Mouse (Mus musculus): ENCODE data around the gene Mall. TPM values are rescaled to one million over a fixed set of nuclear protein-coding genes. Genes with fewer than 3 reads are reported as not detected.

Mall gene
- total and polyA plus RNA-seq, 2 experiments from 2014 or later: 0.39 to 0.93 TPM

- 41% methylated on average over 3 of the region's 3 CpGs for WGBS
- ATAC-seq (ENCODE audit: low FRiP score) (no peak), DNase-seq (ENCODE audit: low spot score) (no peak)
- Histone ChIP-seq H3K4me1 (ENCODE audit: insufficient read depth, low read length) (no peaks in the 10 kb centered on the region), H3K27me3 (ENCODE audit: insufficient read depth, low read length) (no peaks in the 10 kb centered on the region), H3K27ac (ENCODE audit: low read depth, low read length) (no peak overlapping the region), H3K36me3 (ENCODE audit: insufficient read depth, low read length) (no peaks in the 10 kb centered on the region), H3K9me3 (ENCODE audit: low read length) (no peaks in the 10 kb centered on the region), H3K9ac (replicated peaks; ENCODE audit: low read length, poor library complexity, severe bottlenecking) (no peak overlapping the region), H3K4me2 (ENCODE audit: low read depth, low read length, poor library complexity, severe bottlenecking) (no peak overlapping the region), H3K4me3 (ENCODE audit: low read depth, low read length) (no peak overlapping the region)
- no peak for TF ChIP-seq CTCF (IDR thresholded peaks at IDR 0.05)
Measured at GRCm38 (mm10) chr2:127708060-127708459, 21.7 kb downstream of the Mall start.

GRCm38 (mm10) chr2:127705267-127705666 is 24.5 kb downstream of the Mall start:
- Histone ChIP-seq H3K9me3 (ENCODE audit: low read length) (no peaks in the 10 kb centered on the region), H3K4me2 (ENCODE audit: low read depth, low read length, poor library complexity, severe bottlenecking) (no peak overlapping the region), H3K4me1 (ENCODE audit: insufficient read depth, low read length) (no peaks in the 10 kb centered on the region), H3K4me3 (ENCODE audit: low read depth, low read length) (no peak overlapping the region), H3K27me3 (ENCODE audit: insufficient read depth, low read length) (no peaks in the 10 kb centered on the region), H3K27ac (ENCODE audit: low read depth, low read length) (no peak overlapping the region), H3K9ac (replicated peaks; ENCODE audit: low read length, poor library complexity, severe bottlenecking) (no peak overlapping the region), H3K36me3 (ENCODE audit: insufficient read depth, low read length) (no peaks in the 10 kb centered on the region)
- ATAC-seq (ENCODE audit: low FRiP score): no peak
- TF ChIP-seq CTCF (IDR thresholded peaks at IDR 0.05): no peak
- 72% methylated on average over 6 of the region's 6 CpGs for WGBS
- DNase-seq (ENCODE audit: low spot score): no peak

- no peak for TF ChIP-seq CTCF (IDR thresholded peaks at IDR 0.05)
- Histone ChIP-seq H3K4me3 (ENCODE audit: low read depth, low read length) (no peak overlapping the region), H3K27me3 (ENCODE audit: insufficient read depth, low read length) (no peaks in the 10 kb centered on the region), H3K4me2 (ENCODE audit: low read depth, low read length, poor library complexity, severe bottlenecking) (no peak overlapping the region), H3K27ac (ENCODE audit: low read depth, low read length) (no peak overlapping the region), H3K4me1 (ENCODE audit: insufficient read depth, low read length) (no peaks in the 10 kb centered on the region), H3K9me3 (ENCODE audit: low read length) (no peaks in the 10 kb centered on the region), H3K9ac (replicated peaks; ENCODE audit: low read length, poor library complexity, severe bottlenecking) (no peak overlapping the region), H3K36me3 (ENCODE audit: insufficient read depth, low read length) (no peaks in the 10 kb centered on the region)
- no peak for DNase-seq (ENCODE audit: low spot score)
- ATAC-seq (ENCODE audit: low FRiP score): no peak
- 90% methylated on average over 4 of the region's 4 CpGs for WGBS
Measured at GRCm38 (mm10) chr2:127689239-127689638, 40.5 kb downstream of the Mall start.

GRCm38 (mm10) chr2:127683687-127684331 is 45.9 kb downstream of the Mall start:
- H3K27ac ChIP-seq (ENCODE audit: low read depth, low read length): no peak overlapping the region
- peak; percentile 83 for DNase-seq (ENCODE audit: low spot score)
- no peaks in the 10 kb centered on the region for H3K36me3 ChIP-seq (ENCODE audit: insufficient read depth, low read length)
- peak; percentile 80 for TF ChIP-seq CTCF (IDR thresholded peaks at IDR 0.05)
- no peaks in the 10 kb centered on the region for H3K4me1 ChIP-seq (ENCODE audit: insufficient read depth, low read length)
- H3K9ac ChIP-seq (replicated peaks; ENCODE audit: low read length, poor library complexity, severe bottlenecking): no peak overlapping the region
- H3K4me2 ChIP-seq (ENCODE audit: low read depth, low read length, poor library complexity, severe bottlenecking): no peak overlapping the region
- ATAC-seq (ENCODE audit: low FRiP score): peak; percentile 89
- no peaks in the 10 kb centered on the region for H3K27me3 ChIP-seq (ENCODE audit: insufficient read depth, low read length)
- H3K4me3 ChIP-seq (ENCODE audit: low read depth, low read length): no peak overlapping the region
- 37% methylated on average over 12 of the region's 12 CpGs for WGBS
- no peaks in the 10 kb centered on the region for H3K9me3 ChIP-seq (ENCODE audit: low read length)

- Histone ChIP-seq H3K9ac (replicated peaks; ENCODE audit: low read length, poor library complexity, severe bottlenecking) (no peak overlapping the region), H3K27ac (ENCODE audit: low read depth, low read length) (no peak overlapping the region), H3K9me3 (ENCODE audit: low read length) (no peaks in the 10 kb centered on the region), H3K27me3 (ENCODE audit: insufficient read depth, low read length) (no peaks in the 10 kb centered on the region), H3K4me1 (ENCODE audit: insufficient read depth, low read length) (no peaks in the 10 kb centered on the region), H3K4me3 (ENCODE audit: low read depth, low read length) (no peak overlapping the region), H3K36me3 (ENCODE audit: insufficient read depth, low read length) (no peaks in the 10 kb centered on the region), H3K4me2 (ENCODE audit: low read depth, low read length, poor library complexity, severe bottlenecking) (no peak overlapping the region)
- peak; percentile 75 for TF ChIP-seq CTCF (IDR thresholded peaks at IDR 0.05)
- DNase-seq (ENCODE audit: low spot score) (peak; percentile 51), ATAC-seq (ENCODE audit: low FRiP score) (no peak)
- WGBS: 22% methylated on average over 2 of the region's 2 CpGs
Measured at GRCm38 (mm10) chr2:127667843-127668506, 61.8 kb downstream of the Mall start.

GRCm38 (mm10) chr2:127667015-127667414 is 62.7 kb downstream of the Mall start:
- H3K4me2 ChIP-seq (ENCODE audit: low read depth, low read length, poor library complexity, severe bottlenecking): no peak overlapping the region
- H3K4me3 ChIP-seq (ENCODE audit: low read depth, low read length): no peak overlapping the region
- H3K27me3 ChIP-seq (ENCODE audit: insufficient read depth, low read length): no peaks in the 10 kb centered on the region
- no peak for DNase-seq (ENCODE audit: low spot score)
- no peak overlapping the region for H3K9ac ChIP-seq (replicated peaks; ENCODE audit: low read length, poor library complexity, severe bottlenecking)
- ATAC-seq (ENCODE audit: low FRiP score): no peak
- no peaks in the 10 kb centered on the region for H3K4me1 ChIP-seq (ENCODE audit: insufficient read depth, low read length)
- no peak overlapping the region for H3K27ac ChIP-seq (ENCODE audit: low read depth, low read length)
- TF ChIP-seq CTCF (IDR thresholded peaks at IDR 0.05): no peak
- no peaks in the 10 kb centered on the region for H3K9me3 ChIP-seq (ENCODE audit: low read length)
- no peaks in the 10 kb centered on the region for H3K36me3 ChIP-seq (ENCODE audit: insufficient read depth, low read length)

Data from midbrain, postnatal 0 days (tissue).